Mouse (Mus musculus) heart, postnatal 0 days (tissue): ENCODE measurements at regions not wholly inside any gene's neighbourhood (a gene's known extent, or its start where the extent isn't known, plus 50 kb on each side); places are given as distances from the start of the nearest gene placed in this dataset.

ENCODE experiments used
- CTCF ChIP-seq: IDR thresholded peaks from 2 replicates; pipeline ENCODE4 v1.5.1; 2016; ENCODE audit warnings: antibody characterized with exemption, control low read depth, low read depth
- EP300 ChIP-seq: IDR thresholded peaks from 2 replicates; pipeline ENCODE4 v1.6.1; 2016; ENCODE audit warnings: antibody characterized with exemption, low read depth

- no peak for TF ChIP-seq EP300
- no peak for TF ChIP-seq CTCF
Observed at GRCm38 (mm10) chr19:6662346-6662939, 119.6 kb upstream of the Slc22a12 start.
